Mouse (Mus musculus) hindbrain, embryonic 15.5 days (tissue): Measurements from ENCODE around the gene Lbh. TPM values are rescaled to one million over a fixed set of nuclear protein-coding genes. Genes with fewer than 3 reads are reported as not detected.

ENCODE experiments used
- ATAC-seq: fragments of 200-750 bp; cut with Nextera tagmentation; 2 replicates; pipeline ENCODE4 v1.8.0; 2017; ENCODE audit warnings: low read depth, moderate number of reproducible peaks, moderate TSS enrichment; ENCODE audit not compliant: low FRiP score
- H3K27ac ChIP-seq: fragments of 300-500 bp; sonication (generic); replicated peaks from 2 replicates; pipeline ENCODE4 v1.5.1; 2015; ENCODE audit warnings: mild to moderate bottlenecking, inconsistent platforms
- H3K27me3 ChIP-seq: fragments of 300-500 bp; sonication (generic); 2 replicates; pipeline ENCODE4 v1.6.1; 2015; ENCODE audit warnings: control low read depth, inconsistent platforms
- H3K36me3 ChIP-seq: fragments of 300-500 bp; sonication (generic); 2 replicates; pipeline ENCODE4 v1.6.1; 2015; ENCODE audit warnings: control low read depth, inconsistent platforms
- H3K4me1 ChIP-seq: fragments of 300-500 bp; sonication (generic); replicated peaks from 2 replicates; pipeline ENCODE4 v1.6.1; 2015; ENCODE audit warnings: control low read depth, inconsistent platforms
- H3K4me2 ChIP-seq: fragments of 300-500 bp; sonication (generic); 2 replicates; pipeline ENCODE4 v1.6.1; 2015; ENCODE audit warnings: moderate library complexity, mild to moderate bottlenecking, inconsistent platforms
- H3K4me3 ChIP-seq: fragments of 300-500 bp; sonication (generic); 2 replicates; pipeline ENCODE4 v1.5.1; 2015; ENCODE audit warnings: mild to moderate bottlenecking, inconsistent platforms
- H3K9ac ChIP-seq: fragments of 300-500 bp; sonication (generic); 2 replicates; pipeline ENCODE4 v1.6.1; 2015; ENCODE audit warnings: inconsistent platforms
- H3K9me3 ChIP-seq: fragments of 300-500 bp; sonication (generic); 2 replicates; pipeline ENCODE4 v1.6.1; 2016; ENCODE audit warnings: control low read depth, inconsistent platforms
- WGBS: fragments of 180-500 bp; shearing (Covaris S2); methylation state at CpG from one replicate; pipeline ENCODE4 v1.1.7; 2015; 5-methylcytosine and 5-hydroxymethylcytosine counted together
- polyA plus RNA-seq: library from polyadenylated mRNA; unstranded; fragments of >200 nt; fragmentation: Nextera tagmentation; extraction: Ambion mirVana; gene quantifications from 2 replicates; pipeline ENCODE4 v1.2.1, GENCODE M21; 2015

Lbh gene
- polyA plus RNA-seq, 1 experiment from 2014 or later = 4.3 TPM

- H3K27me3 ChIP-seq = no peaks in the 10 kb centered on the region
- H3K4me3 ChIP-seq = no peak overlapping the region
- no peak overlapping the region for H3K27ac ChIP-seq
- peaks cover 5% of the 10 kb centered on the region; the same call in 1 of the 2 replicates for H3K36me3 ChIP-seq
- WGBS = 60% methylated on average over 6 of the region's 6 CpGs
- peaks cover 7% of the 10 kb centered on the region; the same call in 1 of the 2 replicates for H3K4me1 ChIP-seq
- no peak for ATAC-seq
- no peak overlapping the region for H3K9ac ChIP-seq
- no peaks in the 10 kb centered on the region for H3K9me3 ChIP-seq
- no peak overlapping the region for H3K4me2 ChIP-seq
These were observed 29.2 kb downstream of the Lbh start for GRCm38 (mm10) chr17:72947111-72947859.

GRCm38 (mm10) chr17:72948119-72948518 is 30.0 kb downstream of the Lbh start:
- H3K4me1 ChIP-seq = peaks cover 7% of the 10 kb centered on the region; the same call in 1 of the 2 replicates
- no peak overlapping the region for H3K4me2 ChIP-seq
- H3K27me3 ChIP-seq = no peaks in the 10 kb centered on the region
- 0 out of 2 replicates have a peak, but pooled peaks cover 3% of the 10 kb centered on the region for H3K36me3 ChIP-seq
- H3K27ac ChIP-seq = no peak overlapping the region
- 88% methylated on average over 9 of the region's 9 CpGs for WGBS
- H3K9ac ChIP-seq = no peak overlapping the region
- ATAC-seq = no peak
- H3K9me3 ChIP-seq = no peaks in the 10 kb centered on the region
- H3K4me3 ChIP-seq = no peak overlapping the region

- no peak for ATAC-seq
- Histone ChIP-seq H3K36me3 (no peaks in the 10 kb centered on the region), H3K9me3 (no peaks in the 10 kb centered on the region), H3K27ac (no peak overlapping the region), H3K9ac (no peak overlapping the region), H3K27me3 (no peaks in the 10 kb centered on the region), H3K4me2 (no peak overlapping the region), H3K4me3 (no peak overlapping the region), H3K4me1 (peaks cover 10% of the 10 kb centered on the region; the same call in 1 of the 2 replicates)
- WGBS = 81% methylated on average over 7 of the region's 7 CpGs
These were observed 31.2 kb downstream of the Lbh start for GRCm38 (mm10) chr17:72949247-72949701.

GRCm38 (mm10) chr17:72951331-72951730 is 33.2 kb downstream of the Lbh start:
- WGBS = 68% methylated on average over 6 of the region's 6 CpGs
- no peaks in the 10 kb centered on the region for H3K27me3 ChIP-seq
- no peak overlapping the region for H3K9ac ChIP-seq
- no peak overlapping the region for H3K27ac ChIP-seq
- H3K36me3 ChIP-seq = no peaks in the 10 kb centered on the region
- H3K4me3 ChIP-seq = no peak overlapping the region
- H3K9me3 ChIP-seq = no peaks in the 10 kb centered on the region
- H3K4me2 ChIP-seq = no peak overlapping the region
- peaks cover 10% of the 10 kb centered on the region; the same call in 1 of the 2 replicates for H3K4me1 ChIP-seq
- no peak for ATAC-seq

GRCm38 (mm10) chr17:72953811-72954685 is 35.9 kb downstream of the Lbh start:
- no peak overlapping the region for H3K4me3 ChIP-seq
- H3K9ac ChIP-seq = no peak overlapping the region
- H3K36me3 ChIP-seq = no peaks in the 10 kb centered on the region
- ATAC-seq = no peak
- no peak overlapping the region for H3K27ac ChIP-seq
- WGBS = 88% methylated on average over 6 of the region's 6 CpGs
- H3K9me3 ChIP-seq = no peaks in the 10 kb centered on the region
- no peak overlapping the region for H3K4me2 ChIP-seq
- H3K4me1 ChIP-seq = 0 out of 2 replicates have a peak, but pooled peaks cover 3% of the 10 kb centered on the region
- no peaks in the 10 kb centered on the region for H3K27me3 ChIP-seq

GRCm38 (mm10) chr17:72955534-72955933 is 37.4 kb downstream of the Lbh start:
- H3K27me3 ChIP-seq = no peaks in the 10 kb centered on the region
- H3K4me2 ChIP-seq = no peak overlapping the region
- ATAC-seq = no peak
- WGBS = 33% methylated on average over 2 of the region's 2 CpGs
- H3K9ac ChIP-seq = no peak overlapping the region
- H3K36me3 ChIP-seq = no peaks in the 10 kb centered on the region
- no peak overlapping the region for H3K4me3 ChIP-seq
- no peak overlapping the region for H3K27ac ChIP-seq
- H3K4me1 ChIP-seq = 0 out of 2 replicates have a peak, but pooled peaks cover 3% of the 10 kb centered on the region
- no peaks in the 10 kb centered on the region for H3K9me3 ChIP-seq

- WGBS = 96% methylated on average over 6 of the region's 6 CpGs
- no peaks in the 10 kb centered on the region for H3K9me3 ChIP-seq
- ATAC-seq = no peak
- H3K4me3 ChIP-seq = no peak overlapping the region
- no peak overlapping the region for H3K9ac ChIP-seq
- no peaks in the 10 kb centered on the region for H3K36me3 ChIP-seq
- H3K4me2 ChIP-seq = no peak overlapping the region
- H3K4me1 ChIP-seq = 0 out of 2 replicates have a peak, but pooled peaks cover 3% of the 10 kb centered on the region
- H3K27me3 ChIP-seq = no peaks in the 10 kb centered on the region
- H3K27ac ChIP-seq = no peak overlapping the region
These were observed 38.9 kb downstream of the Lbh start for GRCm38 (mm10) chr17:72957016-72957415.

GRCm38 (mm10) chr17:72958886-72959285 is 40.8 kb downstream of the Lbh start:
- no peak overlapping the region for H3K4me2 ChIP-seq
- no peak overlapping the region for H3K9ac ChIP-seq
- no peaks in the 10 kb centered on the region for H3K36me3 ChIP-seq
- 89% methylated on average over 5 of the region's 5 CpGs for WGBS
- no peak overlapping the region for H3K27ac ChIP-seq
- H3K4me3 ChIP-seq = no peak overlapping the region
- H3K27me3 ChIP-seq = no peaks in the 10 kb centered on the region
- ATAC-seq = no peak
- H3K4me1 ChIP-seq = no peaks in the 10 kb centered on the region
- no peaks in the 10 kb centered on the region for H3K9me3 ChIP-seq

- no peak for ATAC-seq
- Histone ChIP-seq H3K36me3 (no peaks in the 10 kb centered on the region), H3K4me3 (no peak overlapping the region), H3K27me3 (no peaks in the 10 kb centered on the region), H3K27ac (no peak overlapping the region), H3K9ac (no peak overlapping the region), H3K4me2 (no peak overlapping the region), H3K4me1 (no peaks in the 10 kb centered on the region), H3K9me3 (no peaks in the 10 kb centered on the region)
- WGBS = 77% methylated on average over 5 of the region's 5 CpGs
These were observed 41.5 kb downstream of the Lbh start for GRCm38 (mm10) chr17:72959497-72960039.

DNA sequence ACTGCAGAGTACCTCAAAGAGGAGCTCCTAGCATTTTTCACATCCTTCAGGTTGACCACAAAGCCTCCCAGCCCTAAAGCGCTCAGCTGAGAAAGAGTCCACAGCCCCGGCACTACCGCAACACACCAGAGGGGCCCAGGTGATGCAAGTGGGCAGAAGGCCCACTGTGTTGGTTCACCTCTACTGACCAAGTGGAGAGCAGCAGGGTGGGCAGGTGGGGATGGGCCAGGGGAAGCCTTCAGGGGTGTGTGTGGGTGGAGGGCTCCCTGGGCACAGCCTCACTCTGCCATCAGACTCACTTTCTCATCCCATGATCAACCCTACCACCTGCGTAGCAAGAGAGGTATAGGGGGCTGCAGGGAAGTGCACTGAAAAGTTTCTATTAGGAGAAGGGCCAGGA is 42.1 kb downstream of the Lbh start:
- 96% methylated on average over 4 of the region's 4 CpGs for WGBS
- ATAC-seq = no peak
- Histone ChIP-seq H3K4me1 (no peaks in the 10 kb centered on the region), H3K9ac (no peak overlapping the region), H3K4me3 (no peak overlapping the region), H3K36me3 (no peaks in the 10 kb centered on the region), H3K27me3 (no peaks in the 10 kb centered on the region), H3K9me3 (no peaks in the 10 kb centered on the region), H3K4me2 (no peak overlapping the region), H3K27ac (no peak overlapping the region)

DNA sequence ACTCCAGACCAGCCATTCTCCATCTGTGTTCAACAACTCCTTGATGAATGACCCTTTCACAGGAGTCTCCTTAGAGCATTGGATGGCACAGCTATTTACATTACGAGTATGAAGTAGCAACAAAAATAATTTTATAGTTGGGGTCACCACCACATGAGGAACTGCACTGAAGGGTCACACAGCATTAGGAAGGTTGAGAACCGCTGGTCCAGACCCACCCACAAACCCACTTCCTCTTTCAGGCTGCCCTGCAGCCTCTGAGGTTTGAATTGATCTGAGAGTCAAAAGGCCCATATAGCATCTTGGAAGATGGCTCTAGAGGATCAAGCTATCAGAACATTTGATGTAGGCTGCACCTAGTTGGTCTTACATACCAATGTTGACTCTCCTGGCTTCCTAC is 42.8 kb downstream of the Lbh start:
- no peak overlapping the region for H3K4me3 ChIP-seq
- H3K4me2 ChIP-seq = no peak overlapping the region
- no peaks in the 10 kb centered on the region for H3K27me3 ChIP-seq
- H3K9ac ChIP-seq = no peak overlapping the region
- H3K27ac ChIP-seq = no peak overlapping the region
- H3K36me3 ChIP-seq = no peaks in the 10 kb centered on the region
- no peak for ATAC-seq
- no peaks in the 10 kb centered on the region for H3K4me1 ChIP-seq
- WGBS = 82% methylated on average over 2 of the region's 2 CpGs
- H3K9me3 ChIP-seq = no peaks in the 10 kb centered on the region
